Mouse (Mus musculus): ENCODE results near the gene Ces1a. TPM values are rescaled to one million over a fixed set of nuclear protein-coding genes. Genes with fewer than 3 reads are reported as not detected.

Ces1a gene
- not detected for total RNA-seq (2023)

DNA sequence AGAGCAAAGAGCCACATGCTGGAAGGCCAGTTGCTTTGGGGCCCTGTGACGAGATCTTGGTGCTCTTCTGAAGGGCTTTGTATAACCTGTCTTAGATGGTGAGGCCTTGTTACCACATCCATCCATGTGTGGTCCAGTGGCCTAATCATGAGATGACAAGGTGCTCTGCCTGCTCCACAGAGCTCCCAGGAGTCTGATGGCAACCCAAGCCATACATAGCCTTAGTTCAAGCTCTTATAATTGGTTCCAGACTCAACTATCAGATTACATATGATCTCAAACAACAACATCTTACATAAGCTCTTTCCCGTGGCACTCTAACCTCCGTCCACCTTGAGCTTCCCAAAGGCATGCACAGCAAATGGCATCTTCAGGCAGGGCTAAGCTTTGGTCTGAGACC lies at the start of gene Ces1a:
Gene Ces1a (minus strand): TSS at position 101 of the 400 bp plus-strand sequence.

GRCm38 (mm10) chr8:93079887-93080286 lies 31.9 kb upstream of the Ces1a start, which contains the start of gene Ces1b:
Ces1b (minus strand) TSS chr8:93080017.

Other genes starting within 250 kb of the Ces1a start
- gene Mmp2, start 220.9 kb downstream of the Ces1a start, total RNA-seq (2023), result not detected
- 1.3 TPM for gene Lpcat2, start 192.9 kb downstream of the Ces1a start, total RNA-seq (2023)
- not detected for gene Capns2, start 146.8 kb downstream of the Ces1a start, total RNA-seq (2023)
- gene Slc6a2, start 88.1 kb downstream of the Ces1a start, total RNA-seq (2023), result not detected
- gene Ces1b, start 31.8 kb upstream of the Ces1a start, total RNA-seq (2023), result not detected
- not detected for gene Ces1c, start 83.1 kb upstream of the Ces1a start, total RNA-seq (2023)
- gene Ces1d, start 149.6 kb upstream of the Ces1a start, total RNA-seq (2023), result not detected
- gene Ces1e, start 181.4 kb upstream of the Ces1a start, total RNA-seq (2023), result not detected
- gene Ces1f, start 231.6 kb upstream of the Ces1a start, total RNA-seq (2023), result not detected